In the genomic region with DNA sequence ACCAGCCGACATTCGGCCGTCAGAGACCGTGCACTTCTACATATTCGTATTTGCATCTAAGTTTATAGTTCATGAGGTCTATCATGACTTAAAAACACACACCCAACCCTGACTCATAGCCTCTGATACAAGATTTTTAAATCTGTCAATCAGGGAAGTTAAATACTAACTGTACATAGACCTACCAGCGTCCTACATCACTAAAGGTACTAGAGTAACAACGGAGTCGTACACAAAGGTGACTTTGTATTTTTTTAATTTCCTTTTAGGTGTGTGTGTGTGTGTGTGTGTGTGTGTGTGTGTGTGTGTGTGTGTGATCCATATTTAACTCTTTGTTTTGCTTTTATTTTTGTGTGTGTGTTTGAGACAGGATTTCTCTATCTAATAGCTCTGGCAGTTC, we compare ENCODE assay signal across 24 mouse cellular contexts. TPM values are rescaled to one million over a fixed set of nuclear protein-coding genes. Genes with fewer than 3 reads are reported as not detected.
"Had no signal": no experiment of that assay in that cellular context is flagged by ENCODE, and none has a peak within 500 bp of the region (broad histone marks: within the 10 kb centered on the region; RNA-seq: fewer than 3 reads in every experiment).

No protein-coding gene starts in this region.

- DNase-seq: retina, postnatal 1 day; right cerebral cortex, adult 18-20 months; right cerebral cortex, postnatal 14 days; right cerebral cortex, postnatal 25 days; right cerebral cortex, postnatal 4 days; spleen, adult 18-20 months; thymus, adult 18-20 months; thymus, adult 2 months; thymus, postnatal 14 days; thymus, postnatal 25 days; thymus, postnatal 36 days; thymus, postnatal 4 days had no signal

- H3K4me1 ChIP-seq: neural tube, embryonic 12.5 days; neural tube, embryonic 13.5 days; neural tube, embryonic 15.5 days; stomach, embryonic 15.5 days had no signal

- H3K4me2 ChIP-seq: neural tube, embryonic 12.5 days; neural tube, embryonic 13.5 days; neural tube, embryonic 15.5 days; stomach, embryonic 15.5 days had no signal

- H3K27ac ChIP-seq: neural tube, embryonic 12.5 days; neural tube, embryonic 13.5 days; neural tube, embryonic 15.5 days; stomach, embryonic 15.5 days had no signal

- H3K4me3 ChIP-seq: neural tube, embryonic 12.5 days; neural tube, embryonic 13.5 days; neural tube, embryonic 15.5 days; stomach, embryonic 15.5 days had no signal

- H3K27me3 ChIP-seq: neural tube, embryonic 12.5 days; neural tube, embryonic 13.5 days; neural tube, embryonic 15.5 days; stomach, embryonic 15.5 days had no signal

- H3K9ac ChIP-seq: neural tube, embryonic 12.5 days; neural tube, embryonic 13.5 days; neural tube, embryonic 15.5 days; stomach, embryonic 15.5 days had no signal

- H3K36me3 ChIP-seq: neural tube, embryonic 12.5 days; neural tube, embryonic 13.5 days; neural tube, embryonic 15.5 days; stomach, embryonic 15.5 days had no signal

- H3K9me3 ChIP-seq: neural tube, embryonic 12.5 days; neural tube, embryonic 13.5 days; neural tube, embryonic 15.5 days; stomach, embryonic 15.5 days had no signal

RNA-seq across cellular contexts. Expression of a gene that starts 44.9 kb away (rescaled TPM):
- polyA plus RNA-seq: neural tube, embryonic 12.5 days; neural tube, embryonic 13.5 days; neural tube, embryonic 14.5 days; neural tube, embryonic 15.5 days; small intestine, adult 2 months; spleen, adult 2 months; stomach, embryonic 14.5 days; stomach, embryonic 15.5 days; stomach, embryonic 16.5 days; testis, adult 2 months; thymus, adult 2 months; thymus, postnatal 0 days; urinary bladder, adult 2 months had no signal
